Mouse (Mus musculus) heart, postnatal 36 days (tissue): ENCODE measurements around the gene Mtif3. TPM values are rescaled to one million over a fixed set of nuclear protein-coding genes. Genes with fewer than 3 reads are reported as not detected.

Experiments
- DNase-seq, 2 experiments: peaks; one replicate each; pipeline ENCODE4 v3.0.0; 2021 to 2022
- intact Hi-C: fragments of 180-260 bp; cut with DNase I; formaldehyde crosslinking; loops from one replicate; pipeline ENCODE4 v1.15.1; 2025
- total RNA-seq, 2 experiments: library from RNA; stranded (reverse); gene quantifications; 2 replicates each; pipeline ENCODE4 v1.2.3; 2021

Mtif3 gene
- 10 to 100 TPM; 27.0 to 29.6 TPM for total RNA-seq

- peak; percentile 80 to 85 for DNase-seq
- intact Hi-C loops, result loop anchor here (1.0 kb wide), 1 partner anchor 15 kb away; the partner anchor contains the start of gene Gtf3a
Observed at GRCm38 (mm10) chr5:146963118-146963936, at the start of gene Mtif3. Gene Mtif3 (minus strand): TSS chr5:146963800.

GRCm38 (mm10) chr5:147011333-147011732 is 47.7 kb upstream of the Mtif3 start:
- intact Hi-C loops, result no loop called here
- DNase-seq, result no peak

GRCm38 (mm10) chr5:147003303-147003702 is 39.7 kb upstream of the Mtif3 start:
- intact Hi-C loops, result no loop called here
- DNase-seq, result no peak

- intact Hi-C loops, result no loop called here
- DNase-seq, result no peak
Observed at GRCm38 (mm10) chr5:147001312-147001711, 37.7 kb upstream of the Mtif3 start.

- intact Hi-C loops, result no loop called here
- no peak for DNase-seq
Observed at GRCm38 (mm10) chr5:146998802-146999201, 35.2 kb upstream of the Mtif3 start.

- intact Hi-C loops, result no loop called here
- DNase-seq, result no peak
Observed at GRCm38 (mm10) chr5:146996812-146997211, 33.2 kb upstream of the Mtif3 start.

GRCm38 (mm10) chr5:146994973-146995372 is 31.4 kb upstream of the Mtif3 start:
- DNase-seq, result no peak
- intact Hi-C loops, result no loop called here

- DNase-seq, result peak; percentile 60 to 70
- intact Hi-C loops, result no loop called here
Observed at GRCm38 (mm10) chr5:146993509-146993908, 29.9 kb upstream of the Mtif3 start.

- intact Hi-C loops, result no loop called here
- DNase-seq, result no peak
Observed at GRCm38 (mm10) chr5:146989051-146989450, 25.5 kb upstream of the Mtif3 start.

GRCm38 (mm10) chr5:146987588-146987987 is 24.0 kb upstream of the Mtif3 start:
- intact Hi-C loops, result no loop called here

GRCm38 (mm10) chr5:146985725-146986433 is 22.3 kb upstream of the Mtif3 start:
- no peak for DNase-seq
- intact Hi-C loops, result no loop called here

More at GRCm38 (mm10) chr5:146987588-146987987, 24.0 kb upstream of the Mtif3 start:
- no peak for DNase-seq

- peak; percentile 61 to 75 for DNase-seq
- intact Hi-C loops, result loop anchor here (1.0 kb wide), 3 partner anchors 42 to 336 kb away; no protein-coding TSS in a partner anchor
Observed at GRCm38 (mm10) chr5:146983216-146983615, 19.6 kb upstream of the Mtif3 start.

- DNase-seq, result no peak
- intact Hi-C loops, result no loop called here
Observed at GRCm38 (mm10) chr5:146981376-146981775, 17.8 kb upstream of the Mtif3 start.

- intact Hi-C loops, result no loop called here
- no peak for DNase-seq
Observed at GRCm38 (mm10) chr5:146974781-146975123, 11.2 kb upstream of the Mtif3 start.

- intact Hi-C loops, result no loop called here
- no peak for DNase-seq
Observed at GRCm38 (mm10) chr5:146973858-146974780, 10.5 kb upstream of the Mtif3 start.

GRCm38 (mm10) chr5:146973353-146973752 is 9.8 kb upstream of the Mtif3 start:
- DNase-seq, result no peak
- intact Hi-C loops, result no loop called here

GRCm38 (mm10) chr5:146971776-146972561 is 8.4 kb upstream of the Mtif3 start:
- intact Hi-C loops, result no loop called here
- no peak for DNase-seq

- no peak for DNase-seq
- intact Hi-C loops, result no loop called here
Observed at GRCm38 (mm10) chr5:146968695-146969393, 5.2 kb upstream of the Mtif3 start.

- peak in 1 of 2 experiments; percentile 32 for DNase-seq
- intact Hi-C loops, result loop anchor here (1.0 kb wide), 1 partner anchor 16 kb away; the partner anchor contains the start of gene Gtf3a
Observed at GRCm38 (mm10) chr5:146963937-146964278, 308 bp upstream of the Mtif3 start.
